Mouse (Mus musculus) CH12.LX (cell line): ENCODE results near the gene Mogat2. TPM values are rescaled to one million over a fixed set of nuclear protein-coding genes. Genes with fewer than 3 reads are reported as not detected.

Experiments
- DNase-seq: peaks from one replicate; pipeline ENCODE4 v3.0.0-alpha.2; 2013; ENCODE audit errors: extremely low read depth
- H3K27ac ChIP-seq: 2 replicates; pipeline ENCODE4 v1.5.1; 2012; ENCODE audit warnings: low read depth, mild to moderate bottlenecking, control low read depth, moderate library complexity; ENCODE audit not compliant: insufficient read depth
- H3K27me3 ChIP-seq: replicated peaks from 2 replicates; pipeline ENCODE3; 2012; ENCODE audit warnings: inconsistent platforms
- H3K36me3 ChIP-seq, 2 experiments: replicated peaks in 1 of 2; 2 replicates each; pipeline versions ENCODE3 to v1.6.1; 2012; ENCODE audit warnings: inconsistent platforms in 1 of 2, low read length in 1 of 2, mild to moderate bottlenecking in 1 of 2, mixed read lengths in 1 of 2, moderate library complexity in 1 of 2; ENCODE audit not compliant: control insufficient read depth in 1 of 2, insufficient read depth in 1 of 2
- H3K4me1 ChIP-seq, 2 experiments: 2 replicates each; pipeline ENCODE4 v1.6.1; 2012; ENCODE audit warnings: inconsistent platforms in 1 of 2, moderate library complexity in 1 of 2; ENCODE audit not compliant: insufficient read depth in 2 of 2, control insufficient read depth in 1 of 2
- H3K4me2 ChIP-seq: 2 replicates; pipeline ENCODE4 v1.6.1; 2012; ENCODE audit warnings: low read depth, mild to moderate bottlenecking, control low read depth; ENCODE audit not compliant: poor library complexity, insufficient read depth, severe bottlenecking
- H3K4me3 ChIP-seq, 3 experiments: fragments of 150-350 bp in 1 of 3; sonication (generic) in 1 of 3; replicated peaks in 1 of 3; 2 replicates each; pipeline versions ENCODE3 to v1.5.1; 2011 to 2012; ENCODE audit warnings: low read depth in 2 of 3, low read length in 2 of 3, mild to moderate bottlenecking in 2 of 3, moderate library complexity in 2 of 3, control low read depth in 1 of 3, improper control_type of control experiment in 1 of 3, inconsistent platforms in 1 of 3, mixed read lengths in 1 of 3; ENCODE audit not compliant: poor library complexity in 1 of 3
- H3K79me2 ChIP-seq: replicated peaks from 2 replicates; pipeline ENCODE4 v1.6.1; 2012; ENCODE audit warnings: mild to moderate bottlenecking, moderate library complexity; ENCODE audit not compliant: control insufficient read depth, poor library complexity, insufficient read depth, severe bottlenecking; ENCODE audit errors: extremely low read depth
- H3K9ac ChIP-seq: 2 replicates; pipeline ENCODE4 v1.6.1; 2012; ENCODE audit warnings: low read depth, mild to moderate bottlenecking, control low read depth, moderate library complexity; ENCODE audit not compliant: insufficient read depth
- H3K9me3 ChIP-seq: replicated peaks from 2 replicates; pipeline ENCODE3; 2012; ENCODE audit warnings: low read length, inconsistent platforms, mixed read lengths
- BHLHE40 ChIP-seq: IDR thresholded peaks from 2 replicates; pipeline ENCODE4 v1.6.1; 2011; ENCODE audit warnings: mild to moderate bottlenecking, low read depth, low read length, improper control_type of control experiment
- CHD1 ChIP-seq: IDR thresholded peaks from 2 replicates; pipeline ENCODE4 v1.6.1; 2012; ENCODE audit warnings: low read depth, low read length, improper control_type of control experiment, inconsistent platforms
- CHD2 ChIP-seq: IDR thresholded peaks from 2 replicates; pipeline ENCODE4 v1.6.1; 2011; ENCODE audit warnings: low read length, improper control_type of control experiment
- E2F4 ChIP-seq: IDR thresholded peaks from 2 replicates; pipeline ENCODE4 v1.6.1; 2011; ENCODE audit warnings: low read depth, low read length, improper control_type of control experiment; ENCODE audit not compliant: insufficient replicate concordance
- ELF1 ChIP-seq: IDR thresholded peaks from 2 replicates; pipeline ENCODE4 v1.6.1; 2014; ENCODE audit warnings: low read depth, mild to moderate bottlenecking, inconsistent platforms, low read length, improper control_type of control experiment
- EP300 ChIP-seq: IDR thresholded peaks from 2 replicates; pipeline ENCODE4 v1.6.1; 2011; ENCODE audit warnings: low read length, improper control_type of control experiment
- GABPA ChIP-seq: IDR thresholded peaks from 2 replicates; pipeline ENCODE4 v1.6.1; 2012; ENCODE audit warnings: low read depth, low read length, improper control_type of control experiment, inconsistent platforms; ENCODE audit not compliant: insufficient replicate concordance
- HCFC1 ChIP-seq: IDR thresholded peaks from 2 replicates; pipeline ENCODE4 v1.6.1; 2012; ENCODE audit warnings: low read depth, mild to moderate bottlenecking, inconsistent platforms, low read length, improper control_type of control experiment
- IRF4 ChIP-seq: IDR thresholded peaks from 2 replicates; pipeline ENCODE4 v1.6.1; 2014; ENCODE audit warnings: low read depth, mild to moderate bottlenecking, inconsistent platforms, low read length, improper control_type of control experiment
- JUN ChIP-seq: IDR thresholded peaks from 2 replicates; pipeline ENCODE4 v1.6.1; 2011; ENCODE audit warnings: low read depth, mild to moderate bottlenecking, low read length, improper control_type of control experiment, moderate library complexity; ENCODE audit not compliant: insufficient read depth
- JUND ChIP-seq: conservative IDR thresholded peaks from 2 replicates; pipeline ENCODE4 v1.6.1; 2011; ENCODE audit warnings: low read depth, low read length, improper control_type of control experiment
- MAX ChIP-seq: IDR thresholded peaks from 2 replicates; pipeline ENCODE4 v1.6.1; 2011; ENCODE audit warnings: low read length, improper control_type of control experiment
- MAZ ChIP-seq: IDR thresholded peaks from 2 replicates; pipeline ENCODE4 v1.6.1; 2012; ENCODE audit warnings: low read depth, mild to moderate bottlenecking, inconsistent platforms, low read length, improper control_type of control experiment, moderate library complexity
- MEF2A ChIP-seq: IDR thresholded peaks from 2 replicates; pipeline ENCODE4 v1.6.1; 2014; ENCODE audit warnings: low read depth, mild to moderate bottlenecking, inconsistent platforms, low read length, improper control_type of control experiment, borderline replicate concordance
- MXI1 ChIP-seq: IDR thresholded peaks from 2 replicates; pipeline ENCODE4 v1.6.1; 2011; ENCODE audit warnings: mild to moderate bottlenecking, low read depth, low read length, improper control_type of control experiment
- MYC ChIP-seq: IDR thresholded peaks from 2 replicates; pipeline ENCODE4 v1.6.1; 2011; ENCODE audit warnings: low read depth, mild to moderate bottlenecking, improper control_type of control experiment, low read length
- POLR2AphosphoS2 ChIP-seq: IDR thresholded peaks from 2 replicates; pipeline ENCODE4 v1.6.1; 2011; ENCODE audit warnings: low read depth, low read length, improper control_type of control experiment
- RAD21 ChIP-seq: IDR thresholded peaks from 2 replicates; pipeline ENCODE4 v1.6.1; 2011; ENCODE audit warnings: low read depth, mild to moderate bottlenecking, low read length, improper control_type of control experiment, moderate library complexity
- RCOR1 ChIP-seq: conservative IDR thresholded peaks from 2 replicates; pipeline ENCODE4 v1.6.1; 2012; ENCODE audit warnings: low read depth, mild to moderate bottlenecking, inconsistent platforms, low read length, improper control_type of control experiment
- SIN3A ChIP-seq: IDR thresholded peaks from 2 replicates; pipeline ENCODE4 v1.6.1; 2012; ENCODE audit warnings: low read length, improper control_type of control experiment, inconsistent platforms
- SMC3 ChIP-seq: IDR thresholded peaks from 2 replicates; pipeline ENCODE4 v1.6.1; 2011; ENCODE audit warnings: low read depth, low read length, improper control_type of control experiment
- UBTF ChIP-seq: IDR thresholded peaks from 2 replicates; pipeline ENCODE4 v1.6.1; 2012; ENCODE audit warnings: low read depth, mild to moderate bottlenecking, inconsistent platforms, low read length, improper control_type of control experiment, moderate library complexity
- USF2 ChIP-seq: conservative IDR thresholded peaks from 2 replicates; pipeline ENCODE4 v1.6.1; 2011; ENCODE audit warnings: low read depth, low read length, improper control_type of control experiment
- ZMIZ1 ChIP-seq: IDR thresholded peaks from 2 replicates; pipeline ENCODE4 v1.6.1; 2012; ENCODE audit warnings: low read depth, mild to moderate bottlenecking, inconsistent platforms, low read length, improper control_type of control experiment
- ZNF384 ChIP-seq: IDR thresholded peaks from 2 replicates; pipeline ENCODE4 v1.6.1; 2012; ENCODE audit warnings: low read depth, low read length, improper control_type of control experiment, inconsistent platforms
- dilution Hi-C: fragments of 300-500 bp; cut with MboI; formaldehyde crosslinking; loops from 2 replicates; pipeline ENCODE4 v1.14.3; 2020; ENCODE audit warnings: low sequenced_read_pairs; ENCODE audit not compliant: extremely low pct_unique_long_range_greater_than_20kb, extremely low pct_ligation_motif_present
- in situ Hi-C: fragments of 300-500 bp; cut with MboI; formaldehyde crosslinking; loops from 3 replicates; pipeline ENCODE4 v1.14.3; 2019; ENCODE audit warnings: low sequenced_read_pairs, low pct_ligation_motif_present, low pct_unique_long_range_greater_than_20kb, mixed read lengths
- polyA plus RNA-seq: library from polyadenylated mRNA; unstranded; fragments of >175 nt; gene quantifications from 2 replicates; pipeline ENCODE4 v1.2.1, GENCODE M21; 2012; ENCODE audit warnings: low read depth; ENCODE audit not compliant: insufficient read length
- total RNA-seq, 2 experiments: library from RNA; depleted of rRNA; stranded (reverse); fragments of 300-350 nt in 1 of 2; fragments of >200 nt in 1 of 2; gene quantifications; 2 replicates each; pipeline ENCODE4 v1.2.3; 2012 to 2014

Gene Mogat2
- total and polyA plus RNA-seq, 3 experiments = not detected

- Histone ChIP-seq H3K4me3 (no peak overlapping the region), H3K4me1 (peaks cover 0 to 6% of the 10 kb centered on the region in 2 experiments; a peak in 2 of 4 replicates), H3K79me2 (no peaks in the 10 kb centered on the region), H3K9me3 (no peaks in the 10 kb centered on the region), H3K27me3 (peaks cover 19% of the 10 kb centered on the region), H3K27ac (no peak overlapping the region), H3K36me3 (no peaks in the 10 kb centered on the region), H3K4me2 (no peak overlapping the region), H3K9ac (no peak overlapping the region)
- in situ Hi-C loops = no loop called here
- no peak for DNase-seq
- dilution Hi-C loops = no loop called here
- TF ChIP-seq UBTF (no peak), CHD1 (no peak), CHD2 (no peak), IRF4 (no peak), MYC (no peak), BHLHE40 (no peak), MAZ (no peak), E2F4 (no peak), MAX (no peak), HCFC1 (no peak), USF2 (no peak), RAD21 (no peak), SMC3 (no peak), POLR2AphosphoS2 (no peak), ELF1 (no peak), GABPA (no peak), SIN3A (no peak), MXI1 (no peak)
Measured at GRCm38 (mm10) chr7:99175666-99176065, 62.8 kb downstream of the Mogat2 start.

GRCm38 (mm10) chr7:99175118-99175517 is 63.3 kb downstream of the Mogat2 start:
- in situ Hi-C loops = no loop called here
- no peak overlapping the region for H3K4me2 ChIP-seq
- H3K9ac ChIP-seq = no peak overlapping the region
- no peaks in the 10 kb centered on the region for H3K79me2 ChIP-seq
- H3K27me3 ChIP-seq = peaks cover 18% of the 10 kb centered on the region
- DNase-seq = no peak
- no peaks in the 10 kb centered on the region for H3K9me3 ChIP-seq
- dilution Hi-C loops = no loop called here
- no peaks in the 10 kb centered on the region for H3K36me3 ChIP-seq
- no peak for TF ChIP-seq JUND
- no peak for TF ChIP-seq GABPA
- no peak for TF ChIP-seq IRF4
- TF ChIP-seq MAX = no peak
- no peak for TF ChIP-seq RAD21
- no peak for TF ChIP-seq BHLHE40
- no peak for TF ChIP-seq CHD2
- TF ChIP-seq RCOR1 = no peak
- TF ChIP-seq HCFC1 = no peak
- TF ChIP-seq ZNF384 = no peak
- no peak for TF ChIP-seq MEF2A
- no peak for TF ChIP-seq JUN
- TF ChIP-seq SMC3 = no peak
- no peak for TF ChIP-seq MYC
- no peak for TF ChIP-seq MXI1
- no peak for TF ChIP-seq CHD1
- no peak for TF ChIP-seq ELF1
- TF ChIP-seq EP300 = no peak
- no peak for TF ChIP-seq ZMIZ1
- TF ChIP-seq MAZ = no peak
- H3K4me1 ChIP-seq = peaks cover 0 to 6% of the 10 kb centered on the region in 2 experiments; a peak in 2 of 4 replicates
- H3K4me3 ChIP-seq = no peak overlapping the region
- H3K27ac ChIP-seq = no peak overlapping the region
